Mouse (Mus musculus): ENCODE data around the gene Knl1. TPM values are rescaled to one million over a fixed set of nuclear protein-coding genes. Genes with fewer than 3 reads are reported as not detected.

Knl1 gene
- total RNA-seq, 2 experiments from 2014 or later, result 0.03 to 0.06 TPM

GRCm38 (mm10) chr2:119019538-119019937, 27.4 kb upstream of the Knl1 start:
- H3K4me3 ChIP-seq, result no peak overlapping the region
- peak overlapping the region; percentile 70; the same call in 1 of the 2 replicates for H3K27ac ChIP-seq
- intact Hi-C loops (cut with DNase I), result no loop called here
- DNase-seq, result no peak
- no peak for TF ChIP-seq CTCF (IDR thresholded peaks at IDR 0.05)

- Histone ChIP-seq H3K27ac (no peak overlapping the region), H3K4me3 (no peak overlapping the region)
- no peak for TF ChIP-seq CTCF (IDR thresholded peaks at IDR 0.05)
- intact Hi-C loops (cut with DNase I), result no loop called here
- no peak for DNase-seq
Observed at GRCm38 (mm10) chr2:119023154-119023660, 23.7 kb upstream of the Knl1 start.

GRCm38 (mm10) chr2:119024536-119025238, 22.2 kb upstream of the Knl1 start:
- intact Hi-C loops (cut with DNase I), result no loop called here
- peak; percentile 40 for TF ChIP-seq CTCF (IDR thresholded peaks at IDR 0.05)
- Histone ChIP-seq H3K4me3 (no peak overlapping the region), H3K27ac (no peak overlapping the region)
- DNase-seq, result no peak

- Histone ChIP-seq H3K27ac (no peak overlapping the region), H3K4me3 (no peak overlapping the region)
- intact Hi-C loops (cut with DNase I), result no loop called here
- no peak for TF ChIP-seq CTCF (IDR thresholded peaks at IDR 0.05)
- no peak for DNase-seq
Observed at GRCm38 (mm10) chr2:119025239-119025616, 21.7 kb upstream of the Knl1 start.

- Histone ChIP-seq H3K4me3 (no peak overlapping the region), H3K27ac (no peak overlapping the region)
- intact Hi-C loops (cut with DNase I), result no loop called here
- no peak for DNase-seq
- no peak for TF ChIP-seq CTCF (IDR thresholded peaks at IDR 0.05)
Observed at GRCm38 (mm10) chr2:119026951-119027350, 20.0 kb upstream of the Knl1 start.

- intact Hi-C loops (cut with DNase I), result no loop called here
- Histone ChIP-seq H3K27ac (peak within 1 kb of the TSS; percentile 85), H3K4me3 (peak within 1 kb of the TSS; percentile 81)
- TF ChIP-seq CTCF (IDR thresholded peaks at IDR 0.05), result no peak
- DNase-seq, result peak; percentile 94
Observed at GRCm38 (mm10) chr2:119028941-119029551, 17.9 kb upstream of the Knl1 start, which contains the start of gene Ccdc32. Gene Ccdc32 (minus strand): TSS chr2:119029393.

GRCm38 (mm10) chr2:119032191-119032590, 14.7 kb upstream of the Knl1 start:
- no peak for DNase-seq
- Histone ChIP-seq H3K27ac (no peak overlapping the region), H3K4me3 (no peak overlapping the region)
- intact Hi-C loops (cut with DNase I), result loop anchor here (10.0 kb wide), 1 partner anchor 253 kb away; the partner anchor contains the start of gene Vps18
- no peak for TF ChIP-seq CTCF (IDR thresholded peaks at IDR 0.05)

- intact Hi-C loops (cut with DNase I), result loop anchor here (10.0 kb wide), 1 partner anchor 250 kb away; the partner anchor contains the start of gene Vps18
- peak within 1 kb of the TSS; percentile 90 for H3K27ac ChIP-seq
- peak; percentile 94 for DNase-seq
Observed at GRCm38 (mm10) chr2:119034656-119035396, 12.1 kb upstream of the Knl1 start, which contains the start of gene Rpusd2. Gene Rpusd2 (plus strand): TSS chr2:119034790.

GRCm38 (mm10) chr2:119035397-119035745, 11.5 kb upstream of the Knl1 start:
- TF ChIP-seq CTCF (IDR thresholded peaks at IDR 0.05), result no peak
- intact Hi-C loops (cut with DNase I), result loop anchor here (10.0 kb wide), 1 partner anchor 249 kb away; the partner anchor contains the start of gene Vps18
- H3K27ac ChIP-seq, result peak overlapping the region; percentile 90
- H3K4me3 ChIP-seq, result peak overlapping the region; percentile 72
- DNase-seq, result no peak

More at GRCm38 (mm10) chr2:119034656-119035396, 12.1 kb upstream of the Knl1 start, which contains the start of gene Rpusd2:
- peak within 1 kb of the TSS; percentile 72 for H3K4me3 ChIP-seq
- TF ChIP-seq CTCF (IDR thresholded peaks at IDR 0.05), result peak; percentile 46; the same call in 1 of the 2 replicates

GRCm38 (mm10) chr2:119040882-119041281, 6.0 kb upstream of the Knl1 start:
- H3K27ac ChIP-seq, result no peak overlapping the region
- peak; percentile 61 for TF ChIP-seq CTCF (IDR thresholded peaks at IDR 0.05)
- DNase-seq, result no peak
- intact Hi-C loops (cut with DNase I), result loop anchor here (1.0 kb wide), 1 partner anchor 148 kb away; no protein-coding TSS in a partner anchor
- H3K4me3 ChIP-seq, result no peak overlapping the region

- H3K27ac ChIP-seq, result no peak overlapping the region
- no peak for TF ChIP-seq CTCF (IDR thresholded peaks at IDR 0.05)
- no peak for DNase-seq
- no peak overlapping the region for H3K4me3 ChIP-seq
- intact Hi-C loops (cut with DNase I), result loop anchor here (5.0 kb wide), 1 partner anchor 67 kb away; the partner anchor contains the start of gene Rad51
Observed at GRCm38 (mm10) chr2:119045163-119045562, 1.8 kb upstream of the Knl1 start.

- intact Hi-C loops (cut with DNase I), result loop anchor here (5.0 kb wide), 1 partner anchor 64 kb away; the partner anchor contains the start of gene Rad51
- DNase-seq, result no peak
- Histone ChIP-seq H3K4me3 (peak overlapping the region; percentile 89), H3K27ac (no peak overlapping the region)
- TF ChIP-seq CTCF (IDR thresholded peaks at IDR 0.05), result no peak
Observed at GRCm38 (mm10) chr2:119047849-119048248, 930 bp downstream of the Knl1 start.

Data from gastrocnemius, adult 2 months (tissue).